In genomic region chr16:95682431-95682892, GRCm38 (mm10) we compare ENCODE assay signal across 16 mouse cellular contexts. TPM values are rescaled to one million over a fixed set of nuclear protein-coding genes. Genes with fewer than 3 reads are reported as not detected.
DNase-seq lines count a peak whose midpoint lies in the region; ATAC-seq and TF ChIP-seq lines count a peak whose summit lies in the region.
"Had no signal": no experiment of that assay in that cellular context is flagged by ENCODE, and none has a peak within 500 bp of the region (broad histone marks: within the 10 kb centered on the region; RNA-seq: fewer than 3 reads in every experiment).

No protein-coding gene starts in this region.

- no peaks in the 10 kb centered on the region for H3K9me3 ChIP-seq in kidney, postnatal 0 days (replicated peaks; ENCODE audit: low read length)
- no peaks in the 10 kb centered on the region for H3K9me3 ChIP-seq in intestine, postnatal 0 days (ENCODE audit: control insufficient read depth)
- no peaks in the 10 kb centered on the region for H3K9me3 ChIP-seq in liver, postnatal 0 days (ENCODE audit: low read length)
- H3K9me3 ChIP-seq: embryonic facial prominence, embryonic 12.5 days; forebrain, embryonic 10.5 days; limb, embryonic 12.5 days; midbrain, embryonic 12.5 days had no signal

- intact Hi-C loops in heart, postnatal 36 days (cut with DNase I): no loop called here

- H3K27ac ChIP-seq in kidney, postnatal 0 days: 0 out of 2 replicates have a peak overlapping the region, but pooled peaks have one; percentile 25
- H3K27ac ChIP-seq in intestine, postnatal 0 days (ENCODE audit: low read depth, low read length): peak overlapping the region; percentile 92
- peak overlapping the region; percentile 89 for H3K27ac ChIP-seq in liver, postnatal 0 days (ENCODE audit: low read depth)
- H3K27ac ChIP-seq: embryonic facial prominence, embryonic 12.5 days; forebrain, embryonic 10.5 days; limb, embryonic 12.5 days; midbrain, embryonic 12.5 days had no signal

- H3K36me3 ChIP-seq in kidney, postnatal 0 days (ENCODE audit: insufficient read depth, low read length): no peaks in the 10 kb centered on the region
- H3K36me3 ChIP-seq in intestine, postnatal 0 days (ENCODE audit: control insufficient read depth, insufficient read depth): no peaks in the 10 kb centered on the region
- H3K36me3 ChIP-seq in liver, postnatal 0 days (replicated peaks; ENCODE audit: insufficient read depth, low read length): no peaks in the 10 kb centered on the region
- H3K36me3 ChIP-seq: embryonic facial prominence, embryonic 12.5 days; forebrain, embryonic 10.5 days; limb, embryonic 12.5 days; midbrain, embryonic 12.5 days had no signal

- H3K27me3 ChIP-seq in kidney, postnatal 0 days (ENCODE audit: insufficient read depth, low read length): no peaks in the 10 kb centered on the region
- no peaks in the 10 kb centered on the region for H3K27me3 ChIP-seq in intestine, postnatal 0 days (replicated peaks; ENCODE audit: control insufficient read depth, insufficient read depth, low read length)
- no peaks in the 10 kb centered on the region for H3K27me3 ChIP-seq in liver, postnatal 0 days (ENCODE audit: insufficient read depth, low read length)
- H3K27me3 ChIP-seq: embryonic facial prominence, embryonic 12.5 days; limb, embryonic 12.5 days; midbrain, embryonic 12.5 days had no signal

- peak; percentile 65 for TF ChIP-seq EP300 in liver, postnatal 0 days (IDR thresholded peaks at IDR 0.05; ENCODE audit: low read depth)

- 70% methylated on average over 6 of the region's 6 CpGs for WGBS in kidney, postnatal 0 days
- WGBS in intestine, postnatal 0 days: 37% methylated on average over 6 of the region's 6 CpGs
- 58% methylated on average over 6 of the region's 6 CpGs for WGBS in liver, postnatal 0 days (ENCODE audit: insufficient replicate concordance)

- TF ChIP-seq CTCF in kidney, postnatal 0 days (IDR thresholded peaks at IDR 0.05; ENCODE audit: low read depth): no peak
- TF ChIP-seq CTCF in intestine, postnatal 0 days (IDR thresholded peaks at IDR 0.05; ENCODE audit: low read depth): no peak
- TF ChIP-seq CTCF in liver, postnatal 0 days (IDR thresholded peaks at IDR 0.05; ENCODE audit: low read depth): no peak

- H3K9ac ChIP-seq in kidney, postnatal 0 days (ENCODE audit: low read depth, low read length): no peak overlapping the region
- H3K9ac ChIP-seq in intestine, postnatal 0 days (ENCODE audit: low read depth, low read length): peak overlapping the region; percentile 23; the same call in 1 of the 2 replicates
- no peak overlapping the region for H3K9ac ChIP-seq in liver, postnatal 0 days (replicated peaks)
- H3K9ac ChIP-seq: embryonic facial prominence, embryonic 12.5 days; limb, embryonic 12.5 days; midbrain, embryonic 12.5 days had no signal

- peaks cover 5% of the 10 kb centered on the region; the same call in 1 of the 2 replicates for H3K4me1 ChIP-seq in kidney, postnatal 0 days (replicated peaks; ENCODE audit: insufficient read depth, low read length)
- peaks cover 18% of the 10 kb centered on the region for H3K4me1 ChIP-seq in intestine, postnatal 0 days (replicated peaks; ENCODE audit: control insufficient read depth, insufficient read depth, low read length)
- peaks cover 10% of the 10 kb centered on the region for H3K4me1 ChIP-seq in liver, postnatal 0 days (ENCODE audit: insufficient read depth)
- H3K4me1 ChIP-seq: midbrain, embryonic 12.5 days had no signal

- no peak overlapping the region for H3K4me3 ChIP-seq in kidney, postnatal 0 days (replicated peaks; ENCODE audit: low read depth, low read length)
- H3K4me3 ChIP-seq in intestine, postnatal 0 days (ENCODE audit: low read depth, low read length): no peak overlapping the region
- no peak overlapping the region for H3K4me3 ChIP-seq in liver, postnatal 0 days (ENCODE audit: low read depth, low read length)
- H3K4me3 ChIP-seq: embryonic facial prominence, embryonic 12.5 days; forebrain, embryonic 10.5 days; limb, embryonic 12.5 days; midbrain, embryonic 12.5 days had no signal

- peak; percentile 66 for ATAC-seq in kidney, postnatal 0 days (replicated peaks; ENCODE audit: low FRiP score, low read depth)
- peak; percentile 92 for ATAC-seq in intestine, postnatal 0 days
- ATAC-seq in liver, postnatal 0 days: peak; percentile 95

- DNase-seq in heart, adult 11 months: peak; percentile 93
- DNase-seq in heart, postnatal 36 days: no peak
- no peak for DNase-seq in kidney, postnatal 0 days (ENCODE audit: low spot score)
- DNase-seq in kidney, adult 18-20 months: no peak
- peak; percentile 71 for DNase-seq in liver, postnatal 0 days
- no peak for DNase-seq in layer of hippocampus, adult 18-20 months (ENCODE audit: low spot score in 2 of 2)
- DNase-seq in testis, postnatal 14 days (ENCODE audit: low spot score): no peak
- DNase-seq: adrenal gland, postnatal 14 days; cerebellum, postnatal 25 days; lung, postnatal 4 days; thymus, postnatal 36 days had no signal

- no peak overlapping the region for H3K4me2 ChIP-seq in kidney, postnatal 0 days (ENCODE audit: low read length)
- no peak overlapping the region for H3K4me2 ChIP-seq in intestine, postnatal 0 days (replicated peaks; ENCODE audit: low read depth)
- H3K4me2 ChIP-seq in liver, postnatal 0 days (ENCODE audit: low read depth, low read length): no peak overlapping the region
- H3K4me2 ChIP-seq: embryonic facial prominence, embryonic 12.5 days; limb, embryonic 12.5 days; midbrain, embryonic 12.5 days had no signal

RNA-seq across cellular contexts. Expression of gene Ets2, which starts 19.4 kb away (rescaled TPM):
- 100 to 1,000 TPM in 1 of 2 experiments, 10 to 100 TPM in 1; 78.2 to 109 TPM for total RNA-seq in heart, postnatal 36 days (2021)
- polyA plus RNA-seq in kidney, postnatal 0 days (2015; fragmentation: Nextera tagmentation; extraction: Ambion mirVana): 50.8 and 51.7 TPM in 2 replicates
- polyA plus RNA-seq in intestine, postnatal 0 days (2015; fragmentation: Nextera tagmentation; extraction: Ambion mirVana): 34.6 and 36.8 TPM in 2 replicates
- 13.2 and 13.5 TPM in 2 replicates for polyA plus RNA-seq in liver, postnatal 0 days (2015; fragmentation: Nextera tagmentation; extraction: Ambion mirVana)
- total RNA-seq in layer of hippocampus, adult 18-20 months (2021): 10 to 100 TPM; 75.1 to 83.8 TPM

Comparison
In these comparisons a context has a peak if more than half of its experiments do, and no peak if none do; other contexts are left out.
1. DNase-seq: peak in heart, adult 11 months (single experiment) and liver, postnatal 0 days (single experiment); none in heart, postnatal 36 days (0 of 2), kidney, postnatal 0 days (single experiment), kidney, adult 18-20 months (single experiment), layer of hippocampus, adult 18-20 months (0 of 2) and testis, postnatal 14 days (single experiment).
2. H3K27ac ChIP-seq: peak in every context shown above with its lines; median percentile 92 in intestine, postnatal 0 days; 89 in liver, postnatal 0 days; 25 in kidney, postnatal 0 days.
3. Peak in every context shown above with its lines, with median percentiles within 50 percentile points of each other: ATAC-seq.